Mouse (Mus musculus) forebrain, embryonic 16.5 days (tissue): ENCODE measurements around the gene Ablim1. TPM values are rescaled to one million over a fixed set of nuclear protein-coding genes. Genes with fewer than 3 reads are reported as not detected.

Experiments used
- ATAC-seq: fragments of 200-750 bp; cut with Nextera tagmentation; 2 replicates; pipeline ENCODE4 v1.8.0; 2017; ENCODE audit warnings: mild to moderate bottlenecking, moderate library complexity
- H3K27ac ChIP-seq: fragments of 300-500 bp; sonication (generic); 2 replicates; pipeline ENCODE4 v1.5.1; 2014; ENCODE audit warnings: low read length, control low read depth
- H3K27me3 ChIP-seq: fragments of 300-500 bp; sonication (generic); replicated peaks from 2 replicates; pipeline ENCODE4 v1.6.1; 2014; ENCODE audit warnings: low read length; ENCODE audit not compliant: control insufficient read depth, insufficient read depth
- H3K36me3 ChIP-seq: fragments of 300-500 bp; sonication (generic); 2 replicates; pipeline ENCODE4 v1.6.1; 2014; ENCODE audit not compliant: control insufficient read depth, insufficient read depth
- H3K4me1 ChIP-seq: fragments of 300-500 bp; sonication (generic); replicated peaks from 2 replicates; pipeline ENCODE4 v1.6.1; 2014; ENCODE audit warnings: low read length; ENCODE audit not compliant: control insufficient read depth, insufficient read depth
- H3K4me2 ChIP-seq: fragments of 300-500 bp; sonication (generic); 2 replicates; pipeline ENCODE4 v1.6.1; 2014; ENCODE audit warnings: mild to moderate bottlenecking, low read length, control low read depth
- H3K4me3 ChIP-seq: fragments of 300-500 bp; sonication (generic); replicated peaks from 2 replicates; pipeline ENCODE4 v1.5.1; 2014; ENCODE audit warnings: mild to moderate bottlenecking, low read length, control low read depth
- H3K9ac ChIP-seq: fragments of 300-500 bp; sonication (generic); replicated peaks from 2 replicates; pipeline ENCODE4 v1.6.1; 2014; ENCODE audit warnings: low read depth, low read length, control low read depth
- H3K9me3 ChIP-seq: fragments of 300-500 bp; sonication (generic); 2 replicates; pipeline ENCODE4 v1.6.1; 2016; ENCODE audit warnings: low read length; ENCODE audit not compliant: control insufficient read depth
- WGBS: fragments of 180-500 bp; shearing (Covaris S2); extraction: QIAGEN DNeasy Blood & Tissue Kit; methylation state at CpG from one replicate; pipeline ENCODE4 v1.1.7; 2014; 5-methylcytosine and 5-hydroxymethylcytosine counted together
- polyA plus RNA-seq: library from polyadenylated mRNA; unstranded; fragments of >200 nt; fragmentation: Nextera tagmentation; extraction: Ambion mirVana; gene quantifications from 2 replicates; pipeline ENCODE4 v1.2.1, GENCODE M21; 2015

Gene Ablim1
- polyA plus RNA-seq, 1 experiment from 2014 or later = 47.1 TPM

DNA sequence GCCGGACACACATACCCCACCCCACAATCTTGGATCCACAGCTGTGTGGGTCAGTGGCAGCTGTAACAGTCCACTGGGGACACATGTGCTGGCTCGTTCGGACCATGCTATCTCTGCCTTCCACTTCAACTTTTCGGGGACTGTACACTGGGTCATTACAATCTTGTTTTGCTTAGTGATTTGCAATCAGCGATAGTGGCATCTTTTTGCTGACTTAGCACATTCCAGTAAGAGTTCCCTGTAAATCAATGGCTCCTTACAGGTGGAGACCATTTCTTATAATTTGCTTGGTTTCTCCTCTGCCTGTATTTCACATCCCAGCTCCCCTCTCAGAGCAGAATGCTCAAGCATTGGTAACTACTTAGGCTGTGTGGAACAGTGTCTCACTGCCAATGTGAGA is 140.7 kb downstream of the Ablim1 start:
- Histone ChIP-seq H3K27me3 (no peaks in the 10 kb centered on the region), H3K27ac (no peak overlapping the region), H3K4me1 (no peaks in the 10 kb centered on the region), H3K4me2 (no peak overlapping the region), H3K36me3 (no peaks in the 10 kb centered on the region), H3K4me3 (no peak overlapping the region), H3K9ac (no peak overlapping the region), H3K9me3 (no peaks in the 10 kb centered on the region)
- WGBS = 92% methylated on average over 5 of the region's 5 CpGs
- no peak for ATAC-seq

DNA sequence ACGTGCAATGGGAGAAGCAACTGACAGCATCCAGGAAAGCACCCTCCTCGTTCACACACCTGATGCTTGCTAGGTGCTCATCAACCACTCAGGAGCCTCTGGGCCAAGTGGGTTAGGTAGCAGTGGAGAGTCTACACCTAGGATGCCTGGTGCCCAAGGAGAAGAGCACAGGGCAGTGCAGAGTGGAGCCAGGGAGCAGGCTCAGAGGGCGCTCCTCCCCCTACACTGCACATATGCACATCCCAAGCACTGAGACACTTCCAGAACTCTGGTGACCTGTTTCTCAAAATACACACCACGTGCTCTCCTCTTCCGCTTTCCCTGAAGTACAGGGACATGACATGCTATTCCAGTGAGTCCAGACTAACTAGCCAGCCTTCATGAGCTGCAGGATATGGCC is 142.4 kb downstream of the Ablim1 start:
- H3K36me3 ChIP-seq = no peaks in the 10 kb centered on the region
- H3K27ac ChIP-seq = no peak overlapping the region
- 86% methylated on average over 5 of the region's 5 CpGs for WGBS
- H3K4me3 ChIP-seq = no peak overlapping the region
- H3K4me1 ChIP-seq = no peaks in the 10 kb centered on the region
- no peak overlapping the region for H3K4me2 ChIP-seq
- no peak for ATAC-seq
- no peak overlapping the region for H3K9ac ChIP-seq
- H3K9me3 ChIP-seq = no peaks in the 10 kb centered on the region
- H3K27me3 ChIP-seq = no peaks in the 10 kb centered on the region

DNA sequence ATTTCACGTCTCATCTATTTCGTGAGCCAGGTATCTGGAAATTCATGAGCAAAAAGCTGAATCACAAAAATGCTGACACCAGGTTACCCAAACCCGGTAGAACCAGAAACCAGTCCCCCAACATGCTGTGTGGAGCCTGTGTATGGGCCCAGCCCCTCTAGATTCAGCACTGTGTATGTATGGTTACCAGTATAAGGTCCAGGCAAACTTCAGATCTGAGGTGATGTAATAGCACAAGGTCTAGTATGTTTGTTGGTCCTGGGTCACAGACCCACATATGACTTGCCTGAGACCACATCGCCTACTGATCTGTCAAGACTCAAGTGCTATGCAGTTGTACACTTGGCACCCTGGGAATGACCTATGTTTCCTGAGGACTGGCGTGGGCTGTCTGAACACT is 143.8 kb downstream of the Ablim1 start:
- Histone ChIP-seq H3K4me2 (no peak overlapping the region), H3K27ac (no peak overlapping the region), H3K36me3 (no peaks in the 10 kb centered on the region), H3K27me3 (no peaks in the 10 kb centered on the region), H3K4me1 (no peaks in the 10 kb centered on the region), H3K9me3 (no peaks in the 10 kb centered on the region), H3K9ac (no peak overlapping the region), H3K4me3 (no peak overlapping the region)
- WGBS = 93% methylated on average over 5 of the region's 5 CpGs
- no peak for ATAC-seq

DNA sequence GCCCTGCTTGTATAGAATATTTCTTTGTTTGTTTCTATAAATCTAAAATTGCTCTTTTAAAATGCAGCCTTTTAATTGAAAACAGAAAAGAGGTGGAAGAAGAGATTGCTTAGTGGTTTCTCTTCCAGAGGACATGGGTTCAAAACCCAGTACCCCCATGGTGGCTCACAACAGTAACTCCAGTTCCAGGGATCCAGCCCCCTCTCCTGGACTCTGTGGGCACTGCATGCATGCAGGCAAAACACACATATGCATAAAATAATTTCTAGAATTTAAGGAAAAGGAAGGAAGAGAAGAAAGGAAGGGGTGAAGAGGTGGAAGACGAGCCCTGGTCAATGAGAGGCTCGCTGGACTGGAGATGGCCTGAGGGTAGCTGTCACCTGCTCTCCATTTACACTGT is 145.2 kb downstream of the Ablim1 start:
- Histone ChIP-seq H3K4me2 (no peak overlapping the region), H3K36me3 (no peaks in the 10 kb centered on the region), H3K9ac (no peak overlapping the region), H3K27me3 (no peaks in the 10 kb centered on the region), H3K9me3 (no peaks in the 10 kb centered on the region), H3K27ac (no peak overlapping the region), H3K4me3 (no peak overlapping the region), H3K4me1 (peaks cover 2% of the 10 kb centered on the region; the same call in 1 of the 2 replicates)
- ATAC-seq = no peak
- 83% methylated on average over 2 of the region's 2 CpGs for WGBS

DNA sequence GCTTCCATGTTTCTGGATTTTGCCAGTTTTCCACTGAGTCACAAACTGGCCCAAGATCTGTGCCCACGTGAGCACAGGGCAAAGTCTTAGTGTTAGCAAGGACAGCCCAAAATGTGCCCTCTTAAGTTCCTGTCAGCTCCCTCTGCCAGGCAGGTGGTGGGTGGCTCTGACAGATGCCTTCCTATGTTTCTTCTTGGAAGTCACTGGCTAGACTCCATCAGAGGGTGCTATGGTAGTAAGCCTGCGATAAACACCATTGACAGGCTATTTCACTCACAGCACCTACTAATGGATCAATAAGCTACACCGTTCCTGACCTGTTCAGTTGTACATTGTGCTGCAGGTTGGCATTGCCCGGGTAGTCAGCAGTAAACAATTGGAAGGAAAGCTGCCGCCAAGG is 147.0 kb downstream of the Ablim1 start:
- H3K4me2 ChIP-seq = no peak overlapping the region
- H3K27ac ChIP-seq = no peak overlapping the region
- H3K9ac ChIP-seq = no peak overlapping the region
- no peak for ATAC-seq
- no peaks in the 10 kb centered on the region for H3K9me3 ChIP-seq
- peaks cover 3% of the 10 kb centered on the region for H3K4me1 ChIP-seq
- no peaks in the 10 kb centered on the region for H3K36me3 ChIP-seq
- no peak overlapping the region for H3K4me3 ChIP-seq
- H3K27me3 ChIP-seq = no peaks in the 10 kb centered on the region
- WGBS = 78% methylated on average over 5 of the region's 5 CpGs

DNA sequence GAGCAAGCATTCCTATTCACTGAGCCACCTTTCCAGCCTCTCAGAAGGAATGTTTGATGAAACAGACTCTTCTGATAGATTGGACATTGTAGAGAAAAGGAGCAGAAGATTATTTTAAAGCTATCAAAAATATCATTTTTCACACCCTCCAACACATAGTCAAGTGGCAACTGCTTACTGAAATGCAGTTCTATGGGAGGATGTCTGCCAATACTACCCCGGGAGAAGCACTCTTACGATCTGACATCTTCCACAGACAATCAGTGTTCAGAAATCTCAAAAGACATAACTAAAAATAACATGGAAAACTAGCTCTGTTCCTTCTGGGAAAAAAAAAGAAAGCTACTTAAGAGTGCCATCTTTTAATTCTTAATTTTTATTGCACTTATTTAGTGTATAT is 149.8 kb downstream of the Ablim1 start:
- 68% methylated on average over 2 of the region's 2 CpGs for WGBS
- Histone ChIP-seq H3K9me3 (no peaks in the 10 kb centered on the region), H3K4me3 (no peak overlapping the region), H3K4me1 (peaks cover 10% of the 10 kb centered on the region), H3K4me2 (no peak overlapping the region), H3K36me3 (no peaks in the 10 kb centered on the region), H3K27me3 (no peaks in the 10 kb centered on the region), H3K27ac (peak overlapping the region; percentile 48; the same call in 1 of the 2 replicates), H3K9ac (no peak overlapping the region)
- ATAC-seq = 0 out of 2 replicates have a peak, but pooled peaks have one; percentile 34

DNA sequence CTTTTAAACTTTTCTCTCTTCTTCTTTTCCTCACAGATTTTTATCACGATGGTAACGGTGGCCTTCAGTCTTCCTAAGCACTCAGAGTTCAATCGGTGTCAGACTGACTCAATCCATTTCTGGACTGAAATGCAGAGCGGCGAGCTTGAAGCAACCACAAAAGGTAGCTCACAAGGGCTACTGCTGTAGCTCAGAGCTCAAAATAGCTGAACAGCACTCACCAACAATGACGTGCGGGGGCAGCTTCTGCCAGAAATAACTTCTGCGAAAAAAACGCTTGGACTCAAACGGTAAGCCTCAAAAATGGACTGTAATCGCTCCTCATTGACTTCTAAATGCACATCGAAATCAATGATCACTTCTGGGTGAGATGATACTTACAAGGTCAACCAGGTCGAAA is 151.4 kb downstream of the Ablim1 start:
- H3K4me1 ChIP-seq = peaks cover 10% of the 10 kb centered on the region
- WGBS = 88% methylated on average over 13 of the region's 13 CpGs
- no peak overlapping the region for H3K27ac ChIP-seq
- no peak overlapping the region for H3K4me2 ChIP-seq
- H3K27me3 ChIP-seq = no peaks in the 10 kb centered on the region
- H3K9me3 ChIP-seq = no peaks in the 10 kb centered on the region
- no peak overlapping the region for H3K4me3 ChIP-seq
- no peak overlapping the region for H3K9ac ChIP-seq
- no peak for ATAC-seq
- H3K36me3 ChIP-seq = no peaks in the 10 kb centered on the region

DNA sequence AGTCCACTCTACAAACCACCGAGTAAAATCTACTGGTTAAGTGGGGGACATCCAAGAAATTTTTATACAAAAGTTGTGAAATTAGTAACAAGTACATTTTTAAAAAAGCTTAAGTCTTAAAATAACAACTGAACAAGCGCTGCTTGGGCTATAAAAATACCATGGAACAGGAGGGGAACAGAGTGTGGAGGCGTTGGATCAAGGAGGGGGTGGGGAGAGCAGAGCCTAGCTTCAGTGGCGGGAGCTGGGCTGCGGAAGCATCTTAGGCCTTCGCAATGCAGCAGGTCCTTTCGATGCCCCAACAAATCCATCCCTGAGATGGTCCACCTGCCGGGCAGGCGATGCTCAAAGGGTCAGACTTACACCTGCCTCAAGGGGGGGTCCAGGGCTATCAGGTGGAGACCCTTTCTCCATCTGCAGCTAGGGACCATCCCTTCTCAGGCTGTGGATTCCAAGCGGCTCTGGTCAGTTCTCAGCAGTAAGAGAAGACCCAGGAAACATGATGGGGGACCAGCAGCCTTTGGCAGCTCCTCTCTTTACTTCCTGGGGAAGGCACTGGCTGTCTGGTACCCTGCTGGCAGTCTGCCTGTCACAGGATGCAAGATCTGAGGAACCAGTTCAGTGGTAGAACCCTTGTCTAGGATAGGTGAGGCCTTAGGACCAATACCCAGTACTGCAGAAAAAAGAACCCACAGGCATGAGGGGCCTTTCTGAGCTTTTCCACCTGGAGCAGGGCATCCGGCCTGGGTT is 152.6 kb downstream of the Ablim1 start:
- Histone ChIP-seq H3K4me1 (peaks cover 10% of the 10 kb centered on the region), H3K36me3 (no peaks in the 10 kb centered on the region), H3K27me3 (no peaks in the 10 kb centered on the region), H3K4me2 (no peak overlapping the region), H3K27ac (peak overlapping the region; percentile 68), H3K4me3 (no peak overlapping the region), H3K9me3 (no peaks in the 10 kb centered on the region), H3K9ac (no peak overlapping the region)
- 76% methylated on average over 11 of the region's 11 CpGs for WGBS
- 0 out of 2 replicates have a peak, but pooled peaks have one; percentile 44 for ATAC-seq

DNA sequence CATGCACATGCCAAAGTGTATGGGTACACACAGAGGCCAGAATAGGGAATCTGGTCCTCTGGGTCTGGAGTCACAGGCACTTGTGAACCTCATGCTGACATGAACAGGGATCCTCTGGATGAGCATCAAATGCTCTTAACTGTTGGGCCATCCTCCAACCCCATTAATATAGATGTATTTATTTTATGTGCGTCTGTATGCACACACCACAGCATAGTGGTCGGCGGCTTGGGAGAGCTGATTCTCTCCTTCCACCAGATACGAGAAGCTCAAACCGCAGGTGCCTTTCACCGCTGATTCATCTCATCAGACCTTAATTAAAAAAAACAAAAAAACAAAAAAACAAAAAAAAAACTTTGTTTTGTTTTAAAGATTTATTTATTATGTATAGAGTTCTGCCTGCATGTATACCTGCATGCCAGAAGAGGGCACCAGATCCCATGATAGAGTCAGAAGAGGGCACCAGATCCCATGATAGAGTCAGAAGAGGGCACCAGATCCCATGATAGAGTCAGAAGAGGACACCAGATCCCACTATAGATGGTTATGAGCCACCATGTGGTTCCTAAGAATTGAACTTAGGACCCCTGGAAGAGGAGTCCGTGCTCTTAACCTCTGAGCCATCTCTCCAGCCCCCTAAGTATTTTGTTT is 153.6 kb downstream of the Ablim1 start:
- no peak overlapping the region for H3K4me3 ChIP-seq
- H3K9ac ChIP-seq = no peak overlapping the region
- no peaks in the 10 kb centered on the region for H3K36me3 ChIP-seq
- ATAC-seq = peak; percentile 47; the same call in 1 of the 2 replicates
- peak overlapping the region; percentile 68 for H3K27ac ChIP-seq
- H3K9me3 ChIP-seq = no peaks in the 10 kb centered on the region
- peaks cover 10% of the 10 kb centered on the region for H3K4me1 ChIP-seq
- WGBS = 68% methylated on average over 7 of the region's 7 CpGs
- no peak overlapping the region for H3K4me2 ChIP-seq
- no peaks in the 10 kb centered on the region for H3K27me3 ChIP-seq
